Mouse (Mus musculus) testis, postnatal 10 days (tissue): Measurements from ENCODE around the gene Tnc.

Source experiments
- DNase-seq: peaks from one replicate; pipeline ENCODE4 v3.0.0; 2021; ENCODE audit warnings: low spot score

Gene Tnc

GRCm38 (mm10) chr4:64046831-64047493 lies at the start of gene Tnc:
Gene Tnc, minus strand, starts transcription at chr4:64047015.
- peak; percentile 57 for DNase-seq

- no peak for DNase-seq
Observed at GRCm38 (mm10) chr4:64094221-64094620, 47.4 kb upstream of the Tnc start.

- no peak for DNase-seq
Observed at GRCm38 (mm10) chr4:64092857-64093256, 46.0 kb upstream of the Tnc start.

GRCm38 (mm10) chr4:64089378-64089777 lies 42.6 kb upstream of the Tnc start:
- DNase-seq: no peak

GRCm38 (mm10) chr4:64087675-64088074 lies 40.9 kb upstream of the Tnc start:
- DNase-seq: no peak

- no peak for DNase-seq
Observed at GRCm38 (mm10) chr4:64085993-64086567, 39.3 kb upstream of the Tnc start.

- no peak for DNase-seq
Observed at GRCm38 (mm10) chr4:64083858-64084257, 37.0 kb upstream of the Tnc start.

- no peak for DNase-seq
Observed at GRCm38 (mm10) chr4:64078029-64078619, 31.3 kb upstream of the Tnc start.

- DNase-seq: no peak
Observed at GRCm38 (mm10) chr4:64076349-64077025, 29.7 kb upstream of the Tnc start.

GRCm38 (mm10) chr4:64074725-64075124 lies 27.9 kb upstream of the Tnc start:
- no peak for DNase-seq

GRCm38 (mm10) chr4:64067394-64067793 lies 20.6 kb upstream of the Tnc start:
- no peak for DNase-seq

GRCm38 (mm10) chr4:64065266-64065665 lies 18.5 kb upstream of the Tnc start:
- no peak for DNase-seq

GRCm38 (mm10) chr4:64058856-64059231 lies 12.0 kb upstream of the Tnc start:
- DNase-seq: no peak

- DNase-seq: no peak
Observed at GRCm38 (mm10) chr4:64058048-64058855, 11.4 kb upstream of the Tnc start.

- no peak for DNase-seq
Observed at GRCm38 (mm10) chr4:64048177-64048576, 1.4 kb upstream of the Tnc start.

GRCm38 (mm10) chr4:64043893-64044292 lies 2.9 kb downstream of the Tnc start:
- no peak for DNase-seq

- no peak for DNase-seq
Observed at GRCm38 (mm10) chr4:64043371-64043770, 3.4 kb downstream of the Tnc start.

GRCm38 (mm10) chr4:64039091-64039490 lies 7.7 kb downstream of the Tnc start:
- DNase-seq: no peak

GRCm38 (mm10) chr4:64037513-64037912 lies 9.3 kb downstream of the Tnc start:
- no peak for DNase-seq

- DNase-seq: no peak
Observed at GRCm38 (mm10) chr4:64034724-64035123, 12.1 kb downstream of the Tnc start.

GRCm38 (mm10) chr4:64033191-64033590 lies 13.6 kb downstream of the Tnc start:
- no peak for DNase-seq

- DNase-seq: no peak
Observed at GRCm38 (mm10) chr4:64029486-64029885, 17.3 kb downstream of the Tnc start.
